8 mouse cellular contexts compared by ENCODE assay signal in genomic region chr4:151933505-151934214, GRCm38 (mm10). TPM values are rescaled to one million over a fixed set of nuclear protein-coding genes. Genes with fewer than 3 reads are reported as not detected.
DNase-seq lines count a peak whose midpoint lies in the region; ATAC-seq and TF ChIP-seq lines count a peak whose summit lies in the region.

Gene Dnajc11 (plus strand): TSS chr4:151933691.

- H3K36me3 ChIP-seq in embryonic facial prominence, embryonic 14.5 days (ENCODE audit: control insufficient read depth, insufficient read depth, low read length) = no peaks in the 10 kb centered on the region
- H3K36me3 ChIP-seq in limb, embryonic 14.5 days (ENCODE audit: control insufficient read depth, insufficient read depth, low read length) = peaks cover 2% of the 10 kb centered on the region; the same call in 1 of the 2 replicates
- H3K36me3 ChIP-seq in midbrain, postnatal 0 days (ENCODE audit: insufficient read depth, low read length) = no peaks in the 10 kb centered on the region

- 0 out of 2 replicates have a peak within 1 kb of the TSS, but pooled peaks have one; percentile 48 for H3K27ac ChIP-seq in embryonic facial prominence, embryonic 14.5 days (replicated peaks; ENCODE audit: low read depth, low read length)
- H3K27ac ChIP-seq in limb, embryonic 14.5 days (replicated peaks; ENCODE audit: low read depth, low read length) = peak within 1 kb of the TSS; percentile 43; the same call in 1 of the 2 replicates
- H3K27ac ChIP-seq in midbrain, postnatal 0 days (ENCODE audit: low read depth, low read length) = peak within 1 kb of the TSS; percentile 64

- peak within 1 kb of the TSS; percentile 100 for H3K4me3 ChIP-seq in embryonic facial prominence, embryonic 14.5 days (ENCODE audit: low read depth, low read length)
- H3K4me3 ChIP-seq in limb, embryonic 14.5 days (replicated peaks; ENCODE audit: low read length) = peak within 1 kb of the TSS; percentile 97
- peak within 1 kb of the TSS; percentile 100 for H3K4me3 ChIP-seq in midbrain, postnatal 0 days (ENCODE audit: low read depth, low read length)

- TF ChIP-seq CTCF in midbrain, postnatal 0 days (IDR thresholded peaks at IDR 0.05) = peak; percentile 97

- no peaks in the 10 kb centered on the region for H3K27me3 ChIP-seq in embryonic facial prominence, embryonic 14.5 days (replicated peaks; ENCODE audit: control insufficient read depth, insufficient read depth, low read length)
- no peaks in the 10 kb centered on the region for H3K27me3 ChIP-seq in limb, embryonic 14.5 days (ENCODE audit: control insufficient read depth, insufficient read depth, low read length)
- no peaks in the 10 kb centered on the region for H3K27me3 ChIP-seq in midbrain, postnatal 0 days (ENCODE audit: insufficient read depth, low read length)

- H3K4me2 ChIP-seq in embryonic facial prominence, embryonic 14.5 days (ENCODE audit: low read depth, low read length) = peak within 1 kb of the TSS; percentile 96
- H3K4me2 ChIP-seq in limb, embryonic 14.5 days (replicated peaks; ENCODE audit: low read depth, low read length, severe bottlenecking) = peak within 1 kb of the TSS; percentile 91
- H3K4me2 ChIP-seq in midbrain, postnatal 0 days (ENCODE audit: low read depth, low read length, poor library complexity, severe bottlenecking) = peak within 1 kb of the TSS; percentile 97

- H3K4me1 ChIP-seq in embryonic facial prominence, embryonic 14.5 days (ENCODE audit: control insufficient read depth, insufficient read depth, low read length) = peaks cover 11% of the 10 kb centered on the region
- H3K4me1 ChIP-seq in limb, embryonic 14.5 days (ENCODE audit: control insufficient read depth, insufficient read depth, low read length) = peaks cover 9% of the 10 kb centered on the region
- peaks cover 7% of the 10 kb centered on the region; the same call in 1 of the 2 replicates for H3K4me1 ChIP-seq in midbrain, postnatal 0 days (ENCODE audit: insufficient read depth, low read length)

- H3K9me3 ChIP-seq in embryonic facial prominence, embryonic 14.5 days (ENCODE audit: control insufficient read depth, low read length) = no peaks in the 10 kb centered on the region
- no peaks in the 10 kb centered on the region for H3K9me3 ChIP-seq in limb, embryonic 14.5 days (ENCODE audit: control insufficient read depth, low read length)
- H3K9me3 ChIP-seq in midbrain, postnatal 0 days (ENCODE audit: low read length) = no peaks in the 10 kb centered on the region

- peak; percentile 83 for DNase-seq in 3T3-L1 (ENCODE audit: low read depth, low spot score)
- peak; percentile 91 to 96 for DNase-seq in adrenal gland, postnatal 4 days (ENCODE audit: low spot score in 2 of 2)
- DNase-seq in embryonic facial prominence, embryonic 14.5 days (ENCODE audit: low spot score) = peak; percentile 93
- DNase-seq in heart, adult 8-10 months (ENCODE audit: low spot score) = peak; percentile 89
- DNase-seq in kidney, adult 9 months = peak; percentile 91
- DNase-seq in limb, embryonic 14.5 days (ENCODE audit: low spot score) = peak; percentile 77
- peak; percentile 93 for DNase-seq in midbrain, postnatal 0 days (ENCODE audit: low spot score)
- DNase-seq in spleen, postnatal 14 days (ENCODE audit: low spot score in 2 of 2) = peak; percentile 94 to 96

- H3K9ac ChIP-seq in embryonic facial prominence, embryonic 14.5 days (ENCODE audit: low read depth, low read length) = peak within 1 kb of the TSS; percentile 94
- peak within 1 kb of the TSS; percentile 95 for H3K9ac ChIP-seq in limb, embryonic 14.5 days (ENCODE audit: low read depth, low read length, severe bottlenecking)
- peak within 1 kb of the TSS; percentile 93 for H3K9ac ChIP-seq in midbrain, postnatal 0 days (replicated peaks; ENCODE audit: low read length, poor library complexity, severe bottlenecking)

- ATAC-seq in embryonic facial prominence, embryonic 14.5 days (ENCODE audit: low read depth) = peak; percentile 92
- peak; percentile 90 for ATAC-seq in limb, embryonic 14.5 days (ENCODE audit: low FRiP score, low read depth)
- peak; percentile 91 for ATAC-seq in midbrain, postnatal 0 days (ENCODE audit: low FRiP score)

- WGBS in embryonic facial prominence, embryonic 14.5 days = 0% methylated on average over 30 of the region's 83 CpGs
- 0% methylated on average over 66 of the region's 83 CpGs for WGBS in limb, embryonic 14.5 days
- WGBS in midbrain, postnatal 0 days = under 1% methylated on average over 52 of the region's 83 CpGs

- TF ChIP-seq POLR2A in limb, embryonic 14.5 days (IDR thresholded peaks at IDR 0.05; ENCODE audit: borderline replicate concordance, extremely low read depth, insufficient read depth, insufficient read length) = peak; percentile 66; the same call in 1 of the 2 replicates

RNA-seq across cellular contexts. Expression of gene Dnajc11, which starts in this region (rescaled TPM):
- 10 to 100 TPM; 86.2 to 94.5 TPM for total RNA-seq in adrenal gland, postnatal 4 days (2021)
- 47.5 and 53.1 TPM in 2 replicates for polyA plus RNA-seq in embryonic facial prominence, embryonic 14.5 days (2014; fragmentation: Nextera tagmentation; extraction: Ambion mirVana)
- total RNA-seq in heart, adult 8-10 months (2022) = 100 to 1,000 TPM in 1 of 4 experiments, 10 to 100 TPM in 3; 71.2 to 111 (median 87.7) TPM
- 56.9 and 73.1 TPM in 2 replicates for polyA plus RNA-seq in limb, embryonic 14.5 days (2012; rRNA removed)
- polyA plus RNA-seq in limb, embryonic 14.5 days (2014; fragmentation: Nextera tagmentation; extraction: Ambion mirVana) = 50.9 and 52.5 TPM in 2 replicates
- 83.2 and 88.5 TPM in 2 replicates for total RNA-seq in midbrain, postnatal 0 days (2014; rRNA removed)
- polyA plus RNA-seq in midbrain, postnatal 0 days (2015; fragmentation: Nextera tagmentation; extraction: Ambion mirVana) = 73.7 and 75.9 TPM in 2 replicates

Comparison
In these comparisons a context has a peak if more than half of its experiments do, and no peak if none do; other contexts are left out.
1. Peak in every context shown above with its lines: DNase-seq, ATAC-seq, H3K4me3 ChIP-seq and H3K27ac ChIP-seq.